Mouse (Mus musculus) kidney, adult 11 months (tissue): ENCODE measurements around the gene Ephb1.
A peak's percentile ranks its signal among the peaks of the same experiment; 100 is the strongest.

Source experiments
- DNase-seq: peaks from one replicate; pipeline ENCODE4 v3.0.0; 2022

Ephb1 gene

DNA sequence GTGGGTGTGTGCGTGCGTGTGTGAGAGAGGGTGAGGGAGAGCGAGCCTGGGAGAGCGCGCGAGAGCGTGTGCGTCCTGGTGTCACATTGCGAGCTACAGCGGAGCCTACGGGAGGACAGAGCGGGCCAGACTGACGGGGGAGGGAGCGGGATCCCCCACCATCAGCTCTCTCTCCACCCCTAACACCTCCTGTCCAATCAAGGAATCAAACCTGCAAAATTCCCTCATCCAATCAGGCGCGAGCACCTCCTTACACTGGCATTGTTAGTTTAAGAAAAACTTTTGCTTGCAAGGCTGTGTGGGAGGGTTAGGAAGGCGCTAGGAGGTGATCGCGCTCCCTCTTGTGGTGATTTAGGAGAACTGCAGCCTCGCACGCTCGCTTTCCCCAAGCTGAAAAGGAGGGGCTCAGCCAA, at the start of gene Ephb1:
Ephb1 (minus strand) TSS at position 133 of the 413 bp plus-strand sequence.
- DNase-seq: peak; percentile 77

DNA sequence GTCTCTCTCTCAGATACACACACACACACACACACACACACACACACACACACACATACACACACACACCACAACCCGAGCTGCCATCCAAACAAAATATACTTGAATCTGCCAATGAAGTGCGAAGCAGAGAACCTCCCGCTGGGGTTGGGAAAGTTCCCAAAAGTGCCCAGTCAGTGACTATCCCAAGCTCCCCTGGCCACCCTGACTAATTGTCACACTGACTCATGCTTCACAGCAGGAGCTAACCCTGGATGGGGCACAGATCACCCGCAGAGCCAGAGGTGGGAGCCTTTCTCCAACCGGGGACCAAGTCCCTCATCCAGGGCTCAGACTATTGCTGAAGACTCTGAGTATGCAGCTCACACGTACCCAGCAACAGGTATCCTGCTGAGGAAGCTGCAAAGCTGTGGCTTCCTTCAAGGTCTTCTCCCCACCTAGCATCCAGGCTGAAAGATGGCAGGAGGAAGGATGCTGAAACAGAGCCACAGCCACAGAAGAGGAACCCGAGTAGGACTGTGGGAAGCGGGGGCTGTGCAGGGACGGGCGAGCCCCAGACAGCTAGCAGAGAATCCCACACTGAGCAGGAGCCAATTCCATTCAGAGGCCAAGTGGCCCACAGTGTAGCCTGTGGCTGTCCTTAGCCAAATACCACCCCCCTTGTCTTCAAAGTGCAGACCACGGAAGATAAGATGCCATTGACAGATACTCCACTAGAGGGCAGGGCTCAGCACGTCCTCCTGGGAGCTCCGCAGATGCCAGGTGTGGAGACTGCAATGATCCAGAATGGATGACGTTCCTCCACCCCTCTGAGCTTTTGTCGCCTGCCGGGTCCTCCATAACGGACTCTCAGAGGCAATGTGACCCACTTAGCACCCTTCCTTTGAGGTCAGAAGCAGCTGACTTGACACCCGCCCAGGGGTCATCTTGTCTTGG, 48.9 kb upstream of the Ephb1 start:
- DNase-seq: peak; percentile 19

DNA sequence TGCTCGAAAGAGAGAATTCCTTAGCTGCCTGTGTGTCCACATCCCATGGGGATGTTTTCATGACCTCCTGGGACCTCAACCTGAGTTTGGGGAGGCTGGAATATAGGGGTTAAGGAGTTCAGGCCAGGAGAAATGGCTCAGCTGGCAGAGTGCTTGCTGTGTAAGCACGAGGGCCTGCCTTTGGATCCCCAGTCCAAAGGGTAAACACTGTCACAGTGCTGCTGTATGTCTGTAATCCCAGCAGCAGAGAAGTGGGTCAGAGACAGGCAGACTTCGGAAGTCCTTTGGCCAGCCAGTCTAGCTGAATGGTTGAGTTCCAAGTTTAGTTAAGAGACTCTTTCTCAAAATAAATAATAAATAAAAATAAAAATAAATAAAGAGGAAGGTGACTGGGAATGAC, 48.2 kb upstream of the Ephb1 start:
- DNase-seq: peak; percentile 81

GRCm38 (mm10) chr9:102388266-102388665, 33.8 kb upstream of the Ephb1 start:
- DNase-seq: no peak

DNA sequence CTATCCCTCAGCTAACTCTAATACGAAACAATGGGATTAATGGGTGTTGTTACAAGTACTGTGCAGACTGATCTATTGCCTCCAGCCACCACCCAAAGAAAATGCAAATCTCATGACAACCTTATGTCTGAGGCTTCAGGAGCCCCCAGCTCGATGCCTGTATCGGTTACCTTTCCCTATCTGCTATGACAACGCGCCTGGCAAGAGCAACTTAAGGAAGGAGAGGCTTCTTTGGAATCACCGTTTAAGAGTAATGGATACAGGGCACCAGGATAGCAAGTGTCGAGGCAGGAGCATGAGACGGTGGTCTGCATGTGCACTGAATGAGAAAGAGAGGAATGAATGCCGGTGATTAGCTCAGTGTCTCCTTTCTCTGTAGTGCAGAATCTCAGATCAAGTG, 32.3 kb upstream of the Ephb1 start:
- no peak for DNase-seq

DNA sequence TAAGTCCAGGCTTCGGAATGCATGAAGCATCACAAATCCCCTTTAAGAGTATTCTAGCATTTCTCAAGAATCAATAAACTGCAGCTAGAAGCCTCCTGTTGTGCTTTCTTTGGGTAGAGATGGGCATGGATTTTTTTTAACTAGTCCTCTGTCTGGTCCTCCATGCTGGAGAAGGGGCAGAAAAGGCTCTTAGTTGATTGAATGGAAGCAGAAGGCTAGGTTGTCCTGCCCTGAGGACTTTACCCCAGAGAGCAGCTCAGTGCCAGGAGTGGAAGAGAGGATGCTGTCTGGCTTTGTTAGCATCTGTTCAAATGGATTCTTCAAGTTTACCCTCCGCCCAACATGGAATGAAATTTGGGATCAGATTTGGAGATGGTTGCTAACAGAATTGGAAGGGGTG, 25.7 kb upstream of the Ephb1 start:
- DNase-seq: no peak

GRCm38 (mm10) chr9:102374661-102375060, 20.2 kb upstream of the Ephb1 start:
- no peak for DNase-seq

DNA sequence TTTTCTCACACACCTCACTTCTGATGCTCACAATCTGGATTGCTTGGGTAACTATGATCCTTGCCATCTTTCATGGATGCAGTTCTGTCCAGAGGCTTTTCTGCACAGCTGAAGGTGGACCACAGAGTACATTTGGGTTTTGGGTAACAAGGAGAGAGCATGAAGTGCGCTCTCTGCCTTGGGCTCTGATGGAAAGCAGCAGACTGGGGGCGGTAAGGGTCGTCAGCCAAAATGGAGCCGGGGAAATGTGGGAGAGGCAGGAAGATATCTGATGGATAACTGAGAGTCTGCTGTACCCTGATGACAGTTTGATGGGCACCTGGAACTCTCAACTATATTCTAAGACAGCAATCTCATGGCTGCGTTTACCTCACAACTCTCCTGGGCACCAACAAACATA, 19.4 kb upstream of the Ephb1 start:
- no peak for DNase-seq

GRCm38 (mm10) chr9:102371936-102372335, 17.4 kb upstream of the Ephb1 start:
- DNase-seq: no peak

DNA sequence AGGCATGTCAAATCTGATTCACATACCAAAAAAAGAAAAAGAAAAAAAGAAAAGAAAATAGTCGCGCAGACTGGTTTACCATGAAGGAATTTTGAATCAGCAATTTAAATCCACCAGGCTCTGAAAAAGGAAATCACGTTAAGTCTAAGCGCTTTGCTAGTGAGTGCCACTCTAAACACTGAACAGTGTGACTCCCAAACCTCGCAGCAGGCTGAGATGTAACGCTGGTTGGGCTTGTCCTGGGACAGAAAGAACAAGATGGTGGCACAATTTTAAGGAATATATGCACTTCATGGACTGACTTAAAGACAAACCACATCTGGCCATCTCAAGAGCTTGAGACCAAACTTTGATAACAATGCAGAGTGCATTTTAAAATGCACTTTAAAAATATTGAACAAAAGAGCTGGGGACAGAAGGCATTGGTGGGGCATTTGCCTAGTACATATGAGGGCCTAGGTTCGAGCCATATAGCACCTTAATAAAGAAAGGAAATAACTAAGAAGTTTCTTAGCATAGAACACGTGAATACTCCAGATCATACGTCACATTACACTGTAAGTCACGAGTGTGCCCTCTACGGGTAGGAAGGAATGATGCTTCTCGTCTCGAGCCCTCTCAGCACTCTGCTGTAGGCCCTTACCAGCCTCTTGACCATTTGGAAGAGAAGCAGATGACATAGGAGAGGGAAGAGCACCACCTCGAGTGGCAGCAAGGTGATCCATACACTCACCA, 16.7 kb upstream of the Ephb1 start:
- no peak for DNase-seq

DNA sequence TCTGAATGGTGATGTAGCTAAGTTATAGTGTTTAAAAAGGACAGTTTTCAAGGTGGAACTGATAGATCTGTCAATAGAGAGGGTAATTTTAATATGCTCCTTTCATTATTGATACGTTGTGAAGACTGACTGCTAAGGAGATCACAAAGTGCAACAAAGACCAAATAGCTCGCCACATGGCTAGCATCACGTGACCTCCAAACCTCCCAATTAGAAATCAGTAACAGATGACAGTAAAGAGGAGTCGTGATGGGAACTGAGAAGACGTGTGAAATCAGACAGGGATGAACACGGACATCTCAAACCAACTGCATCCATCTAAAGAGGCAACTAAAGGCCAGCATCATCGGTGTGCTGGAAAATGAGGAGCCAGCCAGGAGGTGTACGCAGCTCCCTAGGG, 15.6 kb upstream of the Ephb1 start:
- DNase-seq: no peak

GRCm38 (mm10) chr9:102369141-102369540, 14.6 kb upstream of the Ephb1 start:
- no peak for DNase-seq

GRCm38 (mm10) chr9:102367796-102368195, 13.3 kb upstream of the Ephb1 start:
- no peak for DNase-seq

- no peak for DNase-seq
These were observed 11.0 kb upstream of the Ephb1 start for GRCm38 (mm10) chr9:102365536-102365935.

DNA sequence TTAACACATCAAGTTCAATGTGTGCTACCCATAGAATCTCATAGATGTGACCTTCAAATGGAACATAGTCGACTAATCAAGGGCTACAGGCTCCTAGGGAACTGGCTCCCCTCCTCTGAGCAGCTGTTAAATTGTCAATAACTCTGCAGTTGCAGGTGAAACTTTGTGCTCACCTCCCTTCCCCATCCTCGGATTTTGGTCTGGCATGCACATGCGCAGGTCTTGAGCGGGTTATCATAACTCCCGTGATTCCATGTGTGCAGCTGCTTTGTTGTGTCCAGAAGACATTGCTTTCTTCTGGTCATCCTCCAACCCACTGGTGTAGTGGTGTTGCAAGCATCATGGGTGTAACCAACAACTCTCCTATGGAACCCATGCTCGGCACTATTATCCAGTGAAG, 4.8 kb upstream of the Ephb1 start:
- DNase-seq: no peak

GRCm38 (mm10) chr9:102358711-102359110, 4.2 kb upstream of the Ephb1 start:
- DNase-seq: no peak

DNA sequence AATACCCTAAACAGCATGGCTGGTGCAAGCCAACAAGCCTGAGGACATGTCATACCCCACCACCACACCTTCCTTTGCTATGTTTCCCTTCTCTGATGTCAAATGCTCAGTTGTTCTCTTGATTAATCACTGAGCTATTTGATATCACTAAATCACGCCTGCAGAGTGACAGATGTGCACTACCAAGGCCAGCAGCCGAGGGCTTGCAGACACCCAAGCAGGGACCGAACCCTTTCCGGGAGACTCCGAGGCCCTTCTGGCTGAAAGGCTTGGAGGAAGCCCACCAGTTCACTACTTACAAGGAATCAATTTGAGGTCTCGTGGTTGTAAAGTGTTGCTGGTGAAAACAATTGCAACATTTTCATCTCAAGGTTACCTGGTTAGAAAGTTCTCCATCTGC, 3.5 kb upstream of the Ephb1 start:
- DNase-seq: no peak

DNA sequence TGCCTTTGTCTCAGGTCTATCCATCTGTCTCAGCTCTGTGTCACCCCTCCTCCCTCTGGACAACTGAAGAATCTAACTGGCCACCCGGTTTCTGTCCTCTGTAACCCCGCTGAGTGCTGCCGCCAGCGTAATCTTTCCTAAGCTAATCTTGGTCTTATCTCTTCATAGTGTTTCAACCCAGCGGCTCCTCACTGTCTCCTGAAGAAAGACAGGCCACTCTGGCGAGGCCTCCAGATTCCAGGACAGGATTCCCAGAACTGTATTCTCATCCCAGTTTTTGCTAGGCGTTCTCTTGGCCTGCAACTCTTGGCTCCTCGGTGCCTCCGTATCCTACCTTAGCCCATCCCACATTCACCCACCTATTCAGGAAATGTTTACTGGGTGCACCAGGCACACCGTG, 2.0 kb upstream of the Ephb1 start:
- no peak for DNase-seq

DNA sequence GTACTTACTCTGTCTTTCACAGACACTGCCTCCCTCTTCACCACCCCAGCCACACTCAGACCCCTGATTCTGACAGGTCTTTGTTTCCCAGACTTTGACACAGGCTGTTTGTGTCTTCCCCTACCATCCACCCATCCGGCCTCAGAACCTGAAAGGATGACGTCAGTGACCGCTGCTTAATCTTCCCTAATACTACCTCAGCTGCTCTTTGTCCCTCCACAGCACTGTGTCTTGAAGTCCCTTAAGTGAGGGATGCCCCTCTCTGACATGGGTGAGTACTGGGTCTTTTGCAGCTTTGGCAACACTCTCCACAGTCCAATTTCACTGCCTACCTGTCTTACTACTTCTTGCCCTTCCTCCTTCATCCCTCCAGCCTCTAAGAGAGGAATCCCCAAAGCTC, 1.2 kb upstream of the Ephb1 start:
- no peak for DNase-seq

DNA sequence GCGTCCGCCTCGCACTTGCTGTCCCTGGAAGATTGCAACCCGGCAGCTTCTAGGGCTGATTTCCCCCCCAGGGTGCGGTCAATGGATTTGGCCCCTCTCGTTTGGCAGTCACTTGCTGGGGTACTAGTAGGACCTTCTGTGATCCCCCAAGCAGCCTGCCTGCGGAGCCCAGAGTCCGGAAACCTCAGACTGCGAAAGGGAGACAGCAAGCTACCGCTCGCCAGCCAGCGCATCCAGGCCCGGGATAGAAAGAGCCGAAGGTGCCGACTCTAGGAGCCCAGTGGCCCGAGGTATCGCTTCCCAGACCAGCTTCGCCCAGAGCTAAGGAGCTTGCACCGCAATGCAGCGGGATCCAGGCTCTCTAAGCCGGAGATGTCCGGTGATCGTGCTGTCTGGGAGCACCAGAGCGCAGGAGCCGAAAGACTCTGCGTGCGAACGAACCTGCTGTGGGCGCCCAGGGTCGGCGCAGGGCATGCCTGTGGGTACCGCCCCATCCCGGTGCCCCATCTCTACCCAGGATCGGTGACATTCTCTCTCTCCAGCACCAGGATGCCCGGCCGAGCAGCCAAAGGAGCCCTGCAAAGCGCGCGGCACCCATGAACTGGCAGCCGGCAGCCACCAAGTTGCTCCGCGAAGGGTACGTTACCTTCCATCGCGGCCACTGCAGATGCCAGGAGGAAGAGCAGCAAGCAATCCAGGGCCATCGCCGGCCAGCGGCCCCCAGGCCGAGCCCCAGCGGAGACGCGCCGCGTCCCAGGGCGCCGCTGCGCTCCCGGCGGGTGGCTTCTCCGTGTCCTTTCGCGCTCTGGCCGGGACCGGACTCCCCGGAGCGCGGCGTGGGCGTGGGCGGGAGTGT, 629 bp downstream of the Ephb1 start:
- peak; percentile 9 for DNase-seq

DNA sequence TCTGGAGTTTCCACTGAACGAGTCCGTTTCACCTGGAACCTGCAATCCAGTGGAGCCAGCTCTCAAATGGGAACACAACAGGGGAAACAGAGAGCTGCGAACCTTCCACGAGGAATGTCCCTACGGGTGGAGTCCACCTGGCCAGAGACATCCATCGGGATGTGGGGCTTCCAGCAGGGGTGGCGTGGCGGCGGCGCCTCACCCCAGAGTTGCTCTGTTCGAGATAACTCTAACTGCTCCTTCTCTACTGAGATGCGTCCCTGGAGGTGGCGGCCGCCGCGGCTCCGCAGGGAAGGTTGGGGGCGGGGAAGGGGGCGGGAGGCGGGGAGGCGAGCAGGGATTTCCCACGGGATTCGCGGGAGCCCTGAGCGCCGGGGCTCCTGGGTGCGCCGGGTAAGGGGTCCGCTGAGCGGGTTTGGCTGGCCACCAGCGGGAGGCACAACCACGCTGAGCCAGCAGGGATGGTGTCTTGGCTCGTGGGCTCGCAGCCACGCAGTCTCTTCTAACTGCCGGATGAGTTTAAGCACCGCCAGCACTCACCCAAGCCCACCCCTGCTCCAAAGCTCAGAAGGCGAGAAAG, 1.3 kb downstream of the Ephb1 start:
- DNase-seq: no peak

GRCm38 (mm10) chr9:102352186-102353055, 2.1 kb downstream of the Ephb1 start:
- DNase-seq: no peak
